Mouse (Mus musculus): ENCODE results near the gene Slc35g2. TPM values are rescaled to one million over a fixed set of nuclear protein-coding genes. Genes with fewer than 3 reads are reported as not detected.
A peak's percentile ranks its signal among the peaks of the same experiment; 100 is the strongest.

Slc35g2 gene
- total RNA-seq, 2 experiments from 2014 or later, result 17.2 to 18.6 TPM

DNA sequence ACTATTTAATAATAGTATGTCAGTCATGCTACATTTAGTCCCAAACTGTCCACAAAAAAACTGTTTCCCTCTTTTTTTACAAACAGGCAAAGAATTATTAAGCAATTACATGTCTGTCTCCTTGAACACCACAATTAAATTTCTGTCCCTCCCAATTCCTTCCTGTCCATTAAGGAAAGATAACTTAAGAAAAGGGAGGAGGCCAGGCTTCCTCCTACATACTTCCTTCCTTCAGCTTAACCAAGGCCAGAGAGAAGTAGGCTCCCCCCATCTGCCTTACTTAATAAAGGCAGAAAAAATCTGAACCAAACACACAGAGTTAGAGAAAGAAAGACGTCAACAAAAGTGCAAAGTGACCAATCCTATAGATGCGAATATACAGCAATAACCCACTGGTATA lies 63.3 kb downstream of the Slc35g2 start:
- TF ChIP-seq CTCF (conservative IDR thresholded peaks at IDR 0.05), result no peak
- DNase-seq (ENCODE audit: low spot score in 2 of 2), result no peak
- no peak overlapping the region for H3K4me3 ChIP-seq
- no peak overlapping the region; the same call in 1 of the 2 replicates for H3K27ac ChIP-seq

DNA sequence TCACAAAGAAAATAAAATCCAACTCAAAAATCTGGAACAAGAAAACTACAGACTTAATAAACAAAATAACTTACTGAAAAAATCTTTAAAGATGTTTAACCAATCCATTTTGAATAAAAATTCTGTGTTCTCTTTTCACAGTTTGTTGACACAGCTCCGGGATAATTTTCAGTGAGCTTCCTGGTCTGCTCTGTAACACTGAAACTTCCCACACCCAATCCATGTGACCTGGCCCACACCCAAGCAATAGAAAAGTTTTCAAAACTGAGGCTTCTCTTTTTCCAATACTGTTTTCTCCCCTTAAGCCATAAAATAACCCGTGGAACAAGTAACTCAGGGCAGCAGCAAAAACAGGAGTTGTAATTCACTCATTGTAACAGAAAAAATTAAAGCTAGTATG lies 64.2 kb downstream of the Slc35g2 start:
- TF ChIP-seq CTCF (conservative IDR thresholded peaks at IDR 0.05), result no peak
- no peak for DNase-seq (ENCODE audit: low spot score in 2 of 2)
- peak overlapping the region; percentile 20; the same call in 1 of the 2 replicates for H3K4me3 ChIP-seq
- H3K27ac ChIP-seq, result peak overlapping the region; percentile 73

DNA sequence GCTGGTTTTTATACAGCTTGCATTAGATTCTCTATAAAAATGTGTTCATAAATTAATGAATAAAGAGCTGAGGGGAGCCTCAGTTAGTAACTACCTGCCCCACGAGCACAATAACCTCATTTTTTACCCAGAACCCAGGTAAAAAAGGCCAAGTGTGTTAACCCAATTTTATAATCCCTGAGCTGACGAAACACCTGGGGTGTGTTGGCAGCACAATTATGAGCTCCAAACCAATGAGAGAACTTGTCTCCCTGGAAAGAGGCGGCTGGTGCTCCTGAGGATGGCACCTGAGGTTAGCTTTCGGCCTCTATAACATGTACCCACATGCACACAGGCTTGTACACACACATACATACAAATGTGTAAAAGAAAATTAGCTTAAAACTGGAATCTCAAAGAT lies 65.4 kb downstream of the Slc35g2 start:
- H3K27ac ChIP-seq, result 0 out of 2 replicates have a peak overlapping the region, but pooled peaks have one; percentile 73
- TF ChIP-seq CTCF (conservative IDR thresholded peaks at IDR 0.05), result no peak
- no peak overlapping the region; the same call in 1 of the 2 replicates for H3K4me3 ChIP-seq
- no peak for DNase-seq (ENCODE audit: low spot score in 2 of 2)

Other genes with a start within 250 kb of the Slc35g2 start
- 1 to 10 TPM; 4.3 to 4.8 TPM for gene Il20rb, start 84.3 kb downstream of the Slc35g2 start, total RNA-seq (2021)
- 10 to 100 TPM; 32.5 to 35.2 TPM for gene Nck1, start 25.0 kb downstream of the Slc35g2 start, total RNA-seq (2021)
- gene Stag1, start 26.7 kb upstream of the Slc35g2 start, total RNA-seq (2021), result 10 to 100 TPM; 67.6 to 69.7 TPM